Mouse (Mus musculus): ENCODE measurements at regions not wholly inside any gene's neighbourhood (a gene's known extent, or its start where the extent isn't known, plus 50 kb on each side); places are given as distances from the start of the nearest gene placed in this dataset.

DNA sequence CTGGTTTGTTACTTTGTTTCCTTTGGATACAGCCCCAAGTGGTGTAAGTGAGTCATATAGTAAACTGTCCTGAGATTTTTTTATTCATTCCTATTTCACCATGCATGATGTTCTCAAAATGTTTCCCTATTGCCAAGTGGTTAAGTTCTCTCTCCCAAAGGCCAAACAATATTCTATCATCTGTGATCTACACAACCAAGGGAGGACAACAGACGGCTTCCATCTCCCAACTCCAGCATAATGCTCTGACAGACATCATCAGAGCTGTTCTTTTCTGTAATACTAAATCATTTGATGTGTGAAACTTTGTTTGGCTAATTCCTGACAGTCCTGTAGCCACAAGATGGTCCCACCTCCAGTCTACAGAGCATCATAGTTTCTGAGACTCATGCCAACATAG, 155.2 kb upstream of the Spred2 start:
- Histone ChIP-seq H3K4me1 (ENCODE audit: control insufficient read depth, insufficient read depth, low read length) (no peaks in the 10 kb centered on the region), H3K4me3 (ENCODE audit: insufficient read depth, low read length) (no peak overlapping the region), H3K27ac (ENCODE audit: insufficient read depth, low read depth, low read length) (no peak overlapping the region)
- TF ChIP-seq CTCF (IDR thresholded peaks at IDR 0.05; ENCODE audit: low read depth, low read length) (no peak), POLR2A (IDR thresholded peaks at IDR 0.05; ENCODE audit: borderline replicate concordance, low read depth, low read length) (no peak)

DNA sequence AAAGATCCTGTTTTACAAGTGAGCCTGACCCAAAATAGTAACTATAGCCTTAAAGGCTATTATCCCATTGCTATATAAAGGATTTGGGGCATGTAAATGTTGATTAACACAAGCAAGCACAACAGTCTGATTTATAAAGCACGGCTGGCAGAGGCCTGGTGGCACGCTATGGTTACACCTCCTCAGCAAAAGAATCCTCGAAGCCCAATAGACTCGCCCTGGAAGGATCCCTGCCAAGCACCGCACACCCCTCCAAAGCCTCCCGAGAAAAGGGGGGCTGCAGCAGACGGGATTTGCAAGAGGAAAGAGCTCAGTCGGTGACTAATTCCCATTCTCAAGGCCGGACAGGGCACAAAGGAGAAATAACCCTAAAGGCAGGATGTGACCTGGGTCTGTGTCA, 150.2 kb upstream of the Spred2 start:
- TF ChIP-seq POLR2A (IDR thresholded peaks at IDR 0.05; ENCODE audit: borderline replicate concordance, low read depth, low read length) (no peak), CTCF (IDR thresholded peaks at IDR 0.05; ENCODE audit: low read depth, low read length) (no peak)
- Histone ChIP-seq H3K4me1 (ENCODE audit: control insufficient read depth, insufficient read depth, low read length) (no peaks in the 10 kb centered on the region), H3K27ac (ENCODE audit: insufficient read depth, low read depth, low read length) (no peak overlapping the region), H3K4me3 (ENCODE audit: insufficient read depth, low read length) (no peak overlapping the region)

DNA sequence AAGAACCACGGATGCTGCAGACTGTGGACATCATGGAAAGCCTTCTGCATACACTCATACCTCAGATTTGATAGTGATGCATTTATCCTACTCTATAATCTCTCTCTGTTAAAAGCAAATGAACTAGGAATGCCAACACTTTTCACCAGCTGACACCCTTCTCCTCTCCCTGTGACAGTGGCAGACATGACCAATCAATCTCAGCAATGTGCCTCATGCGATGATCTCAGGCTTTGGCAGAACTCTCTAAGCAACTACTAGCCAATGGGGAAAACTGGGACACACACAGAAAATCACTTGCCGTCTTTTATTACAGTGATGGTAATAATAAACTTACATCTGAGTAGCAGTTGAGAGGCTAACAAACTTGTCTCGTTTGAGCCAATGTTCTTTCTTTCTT, 148.4 kb upstream of the Spred2 start:
- Histone ChIP-seq H3K27ac (ENCODE audit: insufficient read depth, low read depth, low read length) (no peak overlapping the region), H3K4me1 (ENCODE audit: control insufficient read depth, insufficient read depth, low read length) (no peaks in the 10 kb centered on the region), H3K4me3 (ENCODE audit: insufficient read depth, low read length) (no peak overlapping the region)
- TF ChIP-seq POLR2A (IDR thresholded peaks at IDR 0.05; ENCODE audit: borderline replicate concordance, low read depth, low read length) (no peak), CTCF (IDR thresholded peaks at IDR 0.05; ENCODE audit: low read depth, low read length) (no peak)

DNA sequence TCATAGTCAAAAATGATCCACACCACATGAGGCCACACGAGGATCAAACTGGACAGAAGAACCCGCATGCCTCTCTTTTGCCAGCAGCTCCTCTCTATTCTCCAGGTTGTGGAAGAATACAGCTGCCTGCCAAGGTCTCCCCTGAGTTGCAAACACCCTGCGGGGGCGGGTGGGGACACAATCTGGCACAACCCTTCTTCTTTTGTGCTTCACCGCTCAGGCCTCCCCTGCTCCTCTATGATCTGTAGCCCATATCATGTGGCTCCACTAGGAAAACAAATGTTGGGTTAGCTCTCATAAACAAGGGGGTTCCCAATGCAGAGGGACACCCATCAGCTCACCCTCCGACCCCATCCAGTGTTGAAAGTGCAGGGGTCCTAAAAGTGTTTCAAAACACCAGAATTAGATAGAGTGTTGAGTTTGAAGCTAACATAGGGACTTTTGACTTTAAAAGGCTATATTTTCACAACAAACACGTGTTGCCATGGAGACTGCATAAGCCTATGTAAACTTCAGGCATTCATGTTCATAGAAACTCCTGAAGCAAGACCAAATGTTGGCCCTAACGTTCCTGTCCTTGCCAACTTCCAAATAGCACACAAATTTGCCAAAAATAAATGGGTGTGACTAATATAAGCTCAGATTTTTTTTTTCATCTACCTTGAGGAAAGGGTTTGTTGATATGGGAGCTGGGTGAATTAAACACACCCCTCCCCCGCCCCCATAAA, 147.5 kb upstream of the Spred2 start:
- H3K27ac ChIP-seq (ENCODE audit: insufficient read depth, low read depth, low read length), result no peak overlapping the region
- H3K4me3 ChIP-seq (ENCODE audit: insufficient read depth, low read length), result no peak overlapping the region
- H3K4me1 ChIP-seq (ENCODE audit: control insufficient read depth, insufficient read depth, low read length), result no peaks in the 10 kb centered on the region
- TF ChIP-seq CTCF (IDR thresholded peaks at IDR 0.05; ENCODE audit: low read depth, low read length), result no peak
- TF ChIP-seq POLR2A (IDR thresholded peaks at IDR 0.05; ENCODE audit: borderline replicate concordance, low read depth, low read length), result no peak

DNA sequence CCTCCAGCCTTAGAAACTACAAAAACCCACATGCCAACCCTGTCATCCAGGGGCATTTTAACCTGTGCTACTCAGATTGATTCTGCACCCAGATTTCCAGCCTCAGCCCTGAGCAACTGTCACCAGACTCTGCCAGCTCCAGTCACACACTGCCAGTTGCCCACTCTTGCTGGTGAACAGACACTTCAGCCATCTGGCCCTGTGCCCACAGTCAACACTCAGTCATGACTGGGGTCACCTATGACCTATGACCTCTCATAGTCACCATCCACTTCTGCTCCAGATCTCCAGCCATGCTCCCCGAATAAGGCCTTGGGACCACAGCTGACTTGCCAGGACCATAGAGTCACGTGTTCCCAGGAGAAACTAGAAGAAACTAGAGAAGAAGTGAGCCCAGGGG, 146.0 kb upstream of the Spred2 start:
- TF ChIP-seq CTCF (IDR thresholded peaks at IDR 0.05; ENCODE audit: low read depth, low read length) (no peak), POLR2A (IDR thresholded peaks at IDR 0.05; ENCODE audit: borderline replicate concordance, low read depth, low read length) (no peak)
- Histone ChIP-seq H3K27ac (ENCODE audit: insufficient read depth, low read depth, low read length) (no peak overlapping the region), H3K4me1 (ENCODE audit: control insufficient read depth, insufficient read depth, low read length) (no peaks in the 10 kb centered on the region), H3K4me3 (ENCODE audit: insufficient read depth, low read length) (no peak overlapping the region)

DNA sequence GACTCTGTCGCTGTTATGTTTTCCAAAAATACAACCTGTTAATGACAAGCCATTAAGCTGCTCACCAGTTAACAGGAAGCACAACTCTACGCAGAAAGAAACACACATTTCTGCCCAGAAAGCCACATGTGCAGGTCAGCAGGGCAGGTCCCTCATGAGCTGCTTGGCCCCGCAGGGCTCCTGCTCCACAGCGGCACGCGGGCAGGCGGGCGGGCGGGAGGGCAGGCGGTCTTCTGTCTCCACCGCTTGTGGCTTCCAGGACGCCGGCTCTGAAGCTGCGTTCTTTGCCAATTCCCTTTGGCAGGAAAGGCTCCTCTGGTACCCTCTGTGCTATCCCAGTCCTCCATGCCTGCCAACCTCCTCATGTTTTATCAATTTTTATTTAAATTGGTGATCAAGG, 139.1 kb upstream of the Spred2 start:
- Histone ChIP-seq H3K27ac (ENCODE audit: insufficient read depth, low read depth, low read length) (no peak overlapping the region), H3K4me3 (ENCODE audit: insufficient read depth, low read length) (no peak overlapping the region), H3K4me1 (ENCODE audit: control insufficient read depth, insufficient read depth, low read length) (no peaks in the 10 kb centered on the region)
- TF ChIP-seq POLR2A (IDR thresholded peaks at IDR 0.05; ENCODE audit: borderline replicate concordance, low read depth, low read length), result no peak
- TF ChIP-seq CTCF (IDR thresholded peaks at IDR 0.05; ENCODE audit: low read depth, low read length), result no peak

DNA sequence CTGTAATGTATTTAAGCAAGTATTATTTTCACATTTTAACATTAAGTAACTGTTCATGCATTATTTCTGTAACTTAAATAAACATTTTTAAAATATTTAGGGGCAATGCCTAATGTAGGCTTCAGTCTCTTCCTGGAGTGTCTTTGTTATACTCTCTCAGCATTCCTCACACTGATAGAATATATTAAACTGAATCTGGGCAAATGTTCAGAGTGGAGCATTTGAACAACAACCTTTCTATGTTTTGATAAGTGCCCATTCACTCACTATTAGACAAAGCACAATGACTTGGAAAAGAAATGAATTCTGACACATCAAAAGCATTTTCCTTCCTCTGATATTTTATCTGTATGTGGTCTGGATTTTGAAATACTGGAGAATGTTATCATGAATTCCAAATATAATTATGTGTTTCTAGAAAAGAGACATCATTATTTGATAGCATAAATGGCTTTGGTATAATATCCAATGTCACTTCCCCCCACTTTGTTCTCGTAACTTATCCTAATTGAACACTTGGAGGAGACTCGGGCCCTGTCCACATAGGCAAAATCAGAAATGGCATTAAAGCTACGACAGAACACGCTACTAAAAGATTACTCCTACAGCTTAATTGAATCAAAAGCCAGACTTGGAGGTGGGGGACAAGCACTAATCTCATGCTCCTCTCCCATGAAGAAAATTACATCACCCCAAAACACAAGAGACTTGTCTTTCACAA, 127.1 kb upstream of the Spred2 start:
- Histone ChIP-seq H3K4me3 (ENCODE audit: insufficient read depth, low read length) (no peak overlapping the region), H3K27ac (ENCODE audit: insufficient read depth, low read depth, low read length) (no peak overlapping the region), H3K4me1 (ENCODE audit: control insufficient read depth, insufficient read depth, low read length) (no peaks in the 10 kb centered on the region)
- TF ChIP-seq CTCF (IDR thresholded peaks at IDR 0.05; ENCODE audit: low read depth, low read length), result no peak
- TF ChIP-seq POLR2A (IDR thresholded peaks at IDR 0.05; ENCODE audit: borderline replicate concordance, low read depth, low read length), result no peak

DNA sequence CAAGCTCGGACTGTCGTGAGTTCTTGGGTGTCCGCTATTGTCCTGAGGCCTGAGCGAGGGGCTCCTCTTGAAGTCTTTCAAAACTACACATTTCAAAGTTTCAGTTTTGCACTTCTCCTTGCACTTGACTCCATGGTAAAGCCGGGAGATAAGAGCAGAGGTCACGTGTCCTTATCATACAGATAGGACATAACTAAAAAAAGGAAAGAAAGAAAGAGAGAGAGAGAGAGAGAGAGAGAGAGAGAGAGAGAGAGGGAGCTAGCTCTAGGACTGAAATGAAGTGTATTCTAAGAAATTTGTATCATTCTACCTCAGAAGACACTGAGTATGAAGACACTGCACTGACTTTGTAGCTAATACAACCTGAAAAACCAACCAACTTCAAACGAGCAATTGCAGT, 114.8 kb upstream of the Spred2 start:
- TF ChIP-seq CTCF (IDR thresholded peaks at IDR 0.05; ENCODE audit: low read depth, low read length) (no peak), POLR2A (IDR thresholded peaks at IDR 0.05; ENCODE audit: borderline replicate concordance, low read depth, low read length) (no peak)
- no peak overlapping the region for H3K27ac ChIP-seq (ENCODE audit: insufficient read depth, low read depth, low read length)
- no peaks in the 10 kb centered on the region for H3K4me1 ChIP-seq (ENCODE audit: control insufficient read depth, insufficient read depth, low read length)
- H3K4me3 ChIP-seq (ENCODE audit: insufficient read depth, low read length), result no peak overlapping the region

DNA sequence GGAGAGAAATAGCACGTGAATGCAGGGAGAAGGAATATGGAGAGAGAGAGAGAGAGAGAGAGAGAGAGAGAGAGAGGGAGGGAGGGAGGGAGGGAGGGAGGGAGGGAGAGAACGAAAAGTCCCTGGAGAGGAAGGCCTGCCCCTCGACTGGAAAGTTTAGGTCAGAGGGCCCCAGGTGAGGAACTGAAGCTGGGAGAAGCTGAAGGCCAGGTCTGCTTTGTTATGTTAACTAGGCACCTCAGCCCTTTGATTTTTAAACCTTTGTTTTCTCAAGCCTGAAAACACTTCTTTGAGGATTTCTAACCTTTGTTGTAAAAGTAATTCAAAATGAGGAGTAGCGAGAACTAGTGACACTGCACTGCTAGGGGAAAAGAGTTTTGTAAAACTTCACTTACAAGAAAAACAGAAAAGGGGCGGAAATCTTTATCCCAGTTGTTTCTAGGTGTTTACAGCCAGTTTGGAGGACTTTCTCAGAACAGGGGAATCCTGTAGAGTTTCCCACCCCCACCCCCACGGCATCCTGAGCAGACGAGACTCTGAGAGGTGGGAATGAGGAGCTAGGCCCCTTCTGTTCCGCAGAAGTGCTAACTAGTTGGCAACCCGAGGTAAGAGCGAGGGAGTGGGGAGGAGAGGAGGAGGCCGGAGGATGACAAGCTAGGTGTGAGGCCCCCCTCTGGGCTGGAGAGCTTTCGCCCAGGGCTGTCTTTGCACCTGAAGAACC, 112.7 kb upstream of the Spred2 start:
- Histone ChIP-seq H3K4me1 (ENCODE audit: control insufficient read depth, insufficient read depth, low read length) (no peaks in the 10 kb centered on the region), H3K27ac (ENCODE audit: insufficient read depth, low read depth, low read length) (no peak overlapping the region), H3K4me3 (ENCODE audit: insufficient read depth, low read length) (no peak overlapping the region)
- TF ChIP-seq CTCF (IDR thresholded peaks at IDR 0.05; ENCODE audit: low read depth, low read length), result no peak
- no peak for TF ChIP-seq POLR2A (IDR thresholded peaks at IDR 0.05; ENCODE audit: borderline replicate concordance, low read depth, low read length)

Data from bone marrow macrophage, adult 2 months (primary cell).